Mouse (Mus musculus) E14TG2a.4 (cell line): ENCODE results near the gene Cryz.

Experiments
- H3K27me3 ChIP-seq: 2 replicates; pipeline ENCODE4 v1.6.1; 2014; ENCODE audit warnings: low read length, control low read depth; ENCODE audit not compliant: insufficient read depth
- H3K36me3 ChIP-seq: 2 replicates; pipeline ENCODE4 v1.6.1; 2014; ENCODE audit warnings: low read length, control low read depth; ENCODE audit not compliant: insufficient read depth
- H3K4me1 ChIP-seq: replicated peaks from 2 replicates; pipeline ENCODE4 v1.6.1; 2014; ENCODE audit warnings: low read depth, low read length, control low read depth
- H3K4me3 ChIP-seq: replicated peaks from 2 replicates; pipeline ENCODE4 v1.5.1; 2014; ENCODE audit warnings: mild to moderate bottlenecking, low read length
- H3K9me3 ChIP-seq: 2 replicates; pipeline ENCODE4 v1.6.1; 2014; ENCODE audit warnings: low read length, control low read depth
- CTCF ChIP-seq: conservative IDR thresholded peaks from 2 replicates; pipeline ENCODE4 v1.5.1; 2014; ENCODE audit warnings: low read length
- NANOG ChIP-seq: IDR thresholded peaks from 2 replicates; pipeline ENCODE4 v1.6.1; 2014; ENCODE audit warnings: borderline replicate concordance, low read length, mixed read lengths
- POU5F1 ChIP-seq: IDR thresholded peaks from 2 replicates; pipeline ENCODE4 v1.6.1; 2014; ENCODE audit warnings: low read length, borderline replicate concordance

The Cryz gene

DNA sequence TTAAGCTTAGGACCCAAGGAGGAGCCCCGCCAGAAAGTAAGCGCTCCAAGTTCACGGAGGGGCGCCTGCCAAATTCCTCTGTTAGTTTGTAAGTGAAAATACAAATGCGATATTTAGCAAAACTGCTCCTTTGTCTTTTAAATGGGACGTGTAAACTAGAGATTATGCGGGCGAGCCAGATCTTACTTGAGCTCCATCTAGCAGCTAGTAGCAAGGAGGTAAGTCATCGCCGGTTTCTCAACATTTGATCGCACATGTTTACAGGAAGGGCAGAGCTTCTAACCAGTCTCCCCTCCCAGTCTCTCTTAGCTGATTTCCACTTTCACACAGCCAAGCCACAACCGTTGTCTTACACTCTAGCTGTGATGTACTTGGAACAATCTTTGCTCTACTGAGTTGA, 25.7 kb upstream of the Cryz start:
- TF ChIP-seq POU5F1, result no peak
- TF ChIP-seq CTCF, result no peak
- no peak for TF ChIP-seq NANOG
- Histone ChIP-seq H3K27me3 (0 out of 2 replicates have a peak, but pooled peaks cover 3% of the 10 kb centered on the region), H3K4me1 (peaks cover 13% of the 10 kb centered on the region), H3K9me3 (no peaks in the 10 kb centered on the region), H3K4me3 (peak overlapping the region; percentile 32; the same call in 1 of the 2 replicates), H3K36me3 (no peaks in the 10 kb centered on the region)

DNA sequence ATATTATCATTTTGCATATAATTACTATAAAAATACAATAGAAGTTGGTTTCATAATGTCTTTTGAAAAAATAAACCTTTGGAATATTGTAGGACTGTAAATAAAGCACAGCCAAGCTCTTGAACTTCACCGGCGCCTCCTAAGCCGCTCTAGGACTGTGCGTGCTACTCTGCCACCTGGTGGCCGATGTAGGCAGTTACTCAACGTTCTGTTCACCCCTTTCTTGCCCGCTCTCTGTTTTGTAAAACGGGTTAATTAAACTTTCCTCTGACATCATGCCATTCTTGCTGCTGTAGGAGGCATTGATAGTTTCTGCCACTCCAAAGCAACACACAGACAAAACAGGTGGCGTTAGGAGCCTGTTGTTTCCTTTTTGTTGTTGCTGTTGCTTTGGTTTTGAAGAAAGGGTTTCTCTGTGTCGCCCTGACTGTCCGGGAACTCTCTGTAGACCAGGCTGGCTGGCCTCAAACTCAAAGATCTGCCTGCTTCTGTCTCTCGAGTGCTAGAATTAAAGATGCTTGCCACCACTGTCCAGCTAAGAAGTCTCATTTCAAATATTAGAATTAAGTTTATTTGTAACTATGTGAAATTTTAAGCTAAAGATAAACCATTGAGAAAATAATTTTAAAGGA, 24.1 kb upstream of the Cryz start:
- no peaks in the 10 kb centered on the region for H3K9me3 ChIP-seq
- no peaks in the 10 kb centered on the region; the same call in 1 of the 2 replicates for H3K36me3 ChIP-seq
- TF ChIP-seq NANOG (no peak), CTCF (peak; percentile 73)
- no peak overlapping the region for H3K4me3 ChIP-seq
- H3K27me3 ChIP-seq, result 0 out of 2 replicates have a peak, but pooled peaks cover 3% of the 10 kb centered on the region
- peaks cover 13% of the 10 kb centered on the region for H3K4me1 ChIP-seq

- Histone ChIP-seq H3K9me3 (no peaks in the 10 kb centered on the region), H3K36me3 (peaks cover under 1% of the 10 kb centered on the region), H3K27me3 (0 out of 2 replicates have a peak, but pooled peaks cover 3% of the 10 kb centered on the region), H3K4me3 (no peak overlapping the region), H3K4me1 (peaks cover 16% of the 10 kb centered on the region)
- TF ChIP-seq POU5F1 (no peak), CTCF (no peak)
These were observed 22.8 kb upstream of the Cryz start for GRCm38 (mm10) chr3:154573666-154574065.

DNA sequence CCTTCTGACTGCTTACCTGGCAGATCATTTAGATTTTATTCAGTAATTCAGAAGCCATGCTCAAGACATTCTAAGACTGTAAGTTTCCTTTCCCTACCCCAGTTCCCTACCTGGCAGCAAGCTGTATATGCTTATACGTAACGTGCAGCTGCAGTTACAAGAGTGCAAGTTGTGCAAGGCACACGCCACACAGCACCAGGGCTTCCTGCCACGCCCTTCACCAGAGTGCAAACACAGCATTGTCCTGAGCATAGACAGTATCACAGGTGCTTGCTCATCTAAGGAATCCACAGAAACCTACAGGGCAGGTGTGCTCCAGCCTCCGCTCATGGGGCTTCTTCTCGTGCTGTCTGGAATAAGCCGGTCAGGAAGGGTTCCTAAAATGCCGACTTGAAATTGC, 18.6 kb upstream of the Cryz start:
- Histone ChIP-seq H3K4me3 (no peak overlapping the region), H3K4me1 (peaks cover 3% of the 10 kb centered on the region; the same call in 1 of the 2 replicates), H3K9me3 (no peaks in the 10 kb centered on the region), H3K27me3 (no peaks in the 10 kb centered on the region), H3K36me3 (peaks cover 20% of the 10 kb centered on the region)
- no peak for TF ChIP-seq POU5F1
- TF ChIP-seq CTCF, result no peak
- TF ChIP-seq NANOG, result no peak

GRCm38 (mm10) chr3:154584351-154584750, 12.2 kb upstream of the Cryz start:
- no peaks in the 10 kb centered on the region for H3K9me3 ChIP-seq
- H3K4me3 ChIP-seq, result no peak overlapping the region
- TF ChIP-seq CTCF (no peak), NANOG (no peak), POU5F1 (no peak)
- peaks cover 53% of the 10 kb centered on the region for H3K36me3 ChIP-seq
- no peaks in the 10 kb centered on the region for H3K27me3 ChIP-seq
- no peaks in the 10 kb centered on the region for H3K4me1 ChIP-seq

DNA sequence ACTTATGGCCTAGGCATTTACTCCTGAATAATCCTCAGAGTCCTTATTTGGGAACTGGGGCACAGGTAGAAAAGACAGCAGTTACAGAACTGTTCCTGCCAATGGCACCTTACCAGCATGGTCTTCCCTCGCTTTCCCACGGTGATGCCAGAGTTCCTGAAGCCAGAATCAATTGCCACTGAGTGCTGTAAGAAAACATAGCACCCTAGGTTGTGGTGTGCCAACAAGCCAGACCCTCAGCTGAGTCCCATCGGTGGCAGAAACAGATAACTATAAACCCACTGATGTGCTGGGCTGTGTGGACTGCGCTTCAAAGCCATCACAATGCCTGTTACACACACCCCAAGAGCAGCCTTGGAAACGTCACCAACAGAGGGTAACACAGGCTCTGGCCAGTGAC, 5.5 kb upstream of the Cryz start:
- peaks cover 86% of the 10 kb centered on the region for H3K36me3 ChIP-seq

DNA sequence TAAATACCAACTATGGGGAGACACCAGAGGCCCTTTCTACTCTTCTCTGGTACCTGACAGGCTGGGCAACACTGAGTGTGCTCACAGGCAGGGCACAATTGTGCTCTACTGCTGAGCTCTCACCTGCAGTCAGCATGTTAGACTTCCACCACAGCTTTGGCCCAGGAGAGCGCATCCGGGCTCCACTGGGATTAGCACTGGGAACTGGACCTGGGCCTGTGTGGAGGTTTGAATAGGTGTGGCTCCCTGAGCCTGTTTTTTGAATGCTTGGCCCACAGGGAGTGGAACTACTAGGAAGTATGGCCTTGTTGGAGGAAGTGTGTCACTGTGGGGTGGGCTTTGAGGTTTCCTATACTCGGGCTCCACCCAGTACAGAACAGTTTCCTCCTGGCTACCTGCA, 4.9 kb upstream of the Cryz start:
- Histone ChIP-seq H3K9me3 (no peaks in the 10 kb centered on the region), H3K4me1 (peaks cover 3% of the 10 kb centered on the region), H3K4me3 (no peak overlapping the region), H3K27me3 (no peaks in the 10 kb centered on the region), H3K36me3 (peaks cover 79% of the 10 kb centered on the region)
- no peak for TF ChIP-seq POU5F1
- TF ChIP-seq CTCF, result no peak
- no peak for TF ChIP-seq NANOG

More for the DNA sequence above, 5.5 kb upstream of the Cryz start:
- no peaks in the 10 kb centered on the region for H3K27me3 ChIP-seq
- no peaks in the 10 kb centered on the region for H3K4me1 ChIP-seq
- TF ChIP-seq NANOG (no peak), CTCF (no peak), POU5F1 (no peak)
- H3K9me3 ChIP-seq, result no peaks in the 10 kb centered on the region
- no peak overlapping the region for H3K4me3 ChIP-seq

DNA sequence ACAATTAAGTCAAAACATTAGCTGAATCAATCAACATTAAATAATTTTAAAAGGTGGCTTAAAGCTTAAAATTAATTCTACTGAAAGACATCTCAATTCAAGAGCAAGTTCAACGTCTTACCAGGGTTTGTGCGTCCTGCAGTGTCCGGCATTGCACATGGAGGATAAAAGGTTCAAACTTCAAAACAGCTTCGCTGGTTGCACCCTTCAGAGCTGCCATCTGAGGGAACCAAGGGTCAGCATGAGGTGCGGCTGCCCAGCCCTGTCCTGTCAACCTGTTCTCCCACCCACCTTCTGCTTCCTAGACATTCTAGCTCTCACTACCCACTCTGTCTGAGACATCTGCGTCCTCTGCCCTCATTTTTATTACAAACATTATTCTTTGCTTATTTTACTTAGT, 2.9 kb upstream of the Cryz start:
- no peaks in the 10 kb centered on the region for H3K27me3 ChIP-seq
- H3K36me3 ChIP-seq, result peaks cover 60% of the 10 kb centered on the region
- TF ChIP-seq POU5F1, result no peak
- TF ChIP-seq CTCF, result no peak
- TF ChIP-seq NANOG, result no peak
- H3K4me3 ChIP-seq, result no peak overlapping the region
- H3K4me1 ChIP-seq, result peaks cover 12% of the 10 kb centered on the region
- no peaks in the 10 kb centered on the region for H3K9me3 ChIP-seq

- Histone ChIP-seq H3K9me3 (no peaks in the 10 kb centered on the region), H3K27me3 (no peaks in the 10 kb centered on the region), H3K4me3 (no peak overlapping the region), H3K36me3 (peaks cover 60% of the 10 kb centered on the region), H3K4me1 (peaks cover 12% of the 10 kb centered on the region)
- no peak for TF ChIP-seq NANOG
- no peak for TF ChIP-seq CTCF
- TF ChIP-seq POU5F1, result no peak
These were observed 2.4 kb upstream of the Cryz start for GRCm38 (mm10) chr3:154594156-154594555.
